Mouse (Mus musculus) left cerebral cortex, postnatal 36 days (tissue): ENCODE results near the gene Eif4b. TPM values are rescaled to one million over a fixed set of nuclear protein-coding genes. Genes with fewer than 3 reads are reported as not detected.

Experiments
- DNase-seq, 2 experiments: peaks; one replicate each; pipeline ENCODE4 v3.0.0; 2021 to 2022; ENCODE audit warnings: low spot score in 2 of 2, mixed read lengths in 1 of 2
- intact Hi-C: fragments of 180-260 bp; cut with DNase I; formaldehyde crosslinking; loops from one replicate; pipeline ENCODE4 v1.15.1; 2025
- total RNA-seq, 2 experiments: library from RNA; stranded (reverse); gene quantifications; 2 replicates each; pipeline ENCODE4 v1.2.3; 2021

Eif4b gene
- total RNA-seq, 2 experiments from 2014 or later, result 157 to 165 TPM

DNA sequence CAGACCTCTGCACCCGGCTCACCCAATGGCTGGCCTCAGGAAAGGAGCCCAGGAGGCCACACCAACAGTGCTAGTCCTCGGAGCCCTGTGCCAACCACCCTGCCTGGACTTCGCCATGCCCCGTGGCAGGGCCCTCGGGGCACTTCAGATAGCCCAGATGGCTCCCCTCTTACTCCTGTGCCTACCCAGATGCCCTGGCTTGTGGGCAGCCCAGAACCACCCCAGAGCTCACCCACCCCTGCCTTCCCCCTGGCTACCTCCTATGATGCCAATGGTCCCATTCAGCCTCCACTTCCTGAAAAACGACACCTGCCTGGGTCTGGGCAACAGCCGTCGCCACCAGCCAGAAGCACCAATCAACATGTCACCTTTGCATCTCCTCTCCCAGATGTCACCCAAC, 39.3 kb downstream of the Eif4b start:
- intact Hi-C loops, result no loop called here
- DNase-seq, result no peak

DNA sequence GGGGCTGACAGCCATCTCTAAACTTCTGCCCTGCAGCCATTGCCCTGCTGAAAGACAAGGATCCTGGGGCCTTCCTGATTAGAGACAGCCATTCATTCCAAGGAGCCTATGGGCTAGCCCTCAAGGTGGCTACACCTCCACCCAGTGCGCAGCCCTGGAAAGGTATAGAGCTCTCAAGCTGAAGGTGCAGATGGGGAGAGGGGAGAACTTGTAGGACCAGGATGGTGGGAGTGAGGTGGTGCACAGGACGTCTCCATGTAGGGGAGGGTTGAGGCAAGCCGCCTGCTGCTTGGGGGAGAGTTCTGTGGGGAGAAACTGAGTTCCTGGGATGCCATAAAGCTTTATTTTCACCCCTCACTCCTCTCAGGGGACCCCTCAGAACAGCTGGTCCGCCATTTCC, 40.1 kb downstream of the Eif4b start:
- DNase-seq, result no peak
- intact Hi-C loops, result no loop called here

DNA sequence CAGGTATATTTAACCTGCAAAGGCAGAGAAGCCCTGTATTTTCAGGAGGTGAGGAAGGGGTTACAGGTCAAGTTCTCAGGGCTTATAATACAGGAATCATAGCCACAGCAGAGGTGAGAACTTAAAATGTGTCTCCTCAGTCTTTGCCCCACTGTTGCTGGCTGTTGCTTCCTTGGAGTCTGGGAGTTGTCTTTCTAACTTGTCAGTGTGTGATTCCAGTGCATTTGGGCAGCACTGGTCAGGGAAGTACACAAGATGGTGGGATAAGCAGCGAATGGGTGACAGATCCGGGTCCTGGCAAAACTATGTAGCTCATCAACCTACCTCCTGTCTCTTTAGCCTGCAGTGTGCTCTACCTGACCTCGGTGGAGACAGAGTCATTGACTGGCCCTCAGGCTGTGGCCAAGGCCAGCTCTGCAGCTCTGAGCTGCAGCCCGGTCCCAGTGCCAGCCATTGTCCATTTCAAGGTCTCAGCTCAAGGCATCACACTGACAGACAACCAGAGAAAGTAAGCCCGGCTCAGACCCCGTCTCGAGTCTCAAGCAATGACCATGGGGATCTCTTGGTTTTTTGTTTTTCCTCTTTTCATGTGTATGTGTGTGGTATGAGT, 41.2 kb downstream of the Eif4b start:
- no peak for DNase-seq
- intact Hi-C loops, result no loop called here

DNA sequence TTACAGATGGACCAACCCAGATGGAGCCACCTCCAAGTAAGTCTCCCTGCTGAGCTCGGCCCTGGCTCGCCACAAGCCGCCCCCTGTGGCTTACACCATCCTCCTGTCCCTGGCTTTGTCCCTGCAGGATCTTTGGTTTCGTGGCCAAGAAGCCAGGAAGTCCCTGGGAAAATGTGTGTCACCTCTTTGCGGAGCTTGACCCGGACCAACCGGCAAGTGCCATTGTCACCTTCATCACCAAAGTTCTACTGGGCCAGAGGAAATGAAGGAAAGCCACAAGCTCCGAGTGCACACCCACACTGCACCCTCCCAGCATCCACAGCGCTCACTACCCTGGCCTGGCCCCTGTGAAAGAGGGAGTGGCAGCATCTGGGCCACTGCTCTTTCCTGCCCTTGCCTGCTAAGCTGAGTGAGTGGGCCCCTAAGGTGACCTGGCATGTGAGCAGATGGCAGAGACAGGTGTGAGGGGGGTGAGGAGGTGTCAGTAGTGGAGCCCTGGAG, 42.2 kb downstream of the Eif4b start:
- DNase-seq, result no peak
- intact Hi-C loops, result loop anchor here (2.0 kb wide), 1 partner anchor 31 kb away; no protein-coding TSS in a partner anchor

DNA sequence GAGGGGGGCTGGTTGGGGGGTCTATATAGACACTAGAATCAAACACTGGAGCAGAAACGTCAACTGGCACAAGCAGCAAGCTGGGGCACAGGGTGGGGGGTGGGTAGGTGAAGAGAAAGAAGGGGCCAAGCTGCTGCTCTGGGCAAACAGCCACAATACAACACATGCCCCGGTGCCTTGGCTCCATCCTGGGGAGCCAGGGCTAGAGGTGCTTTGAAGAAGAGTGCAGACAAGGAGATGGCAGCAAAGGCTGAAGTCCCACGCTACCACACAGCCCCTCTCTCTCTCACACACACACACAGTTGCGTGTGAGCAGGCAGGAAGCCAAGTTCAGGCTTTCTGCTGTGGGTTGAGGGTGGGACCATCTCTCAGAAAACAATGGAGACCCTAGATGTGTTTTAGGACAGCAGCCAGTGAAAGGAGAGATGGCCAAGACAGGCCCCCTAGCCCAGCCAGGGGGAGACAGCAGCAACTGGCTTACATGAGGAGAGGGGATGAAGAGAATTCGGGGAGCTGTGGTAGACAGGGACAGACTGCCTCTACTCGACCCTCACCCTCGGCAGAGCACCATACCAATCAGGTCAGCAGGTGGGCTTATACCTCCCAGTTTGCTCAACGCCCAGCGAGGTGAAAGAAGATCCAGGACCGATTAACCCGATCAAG, 43.3 kb downstream of the Eif4b start:
- intact Hi-C loops, result loop anchor here (2.0 kb wide), 1 partner anchor 30 kb away; no protein-coding TSS in a partner anchor
- DNase-seq, result no peak

DNA sequence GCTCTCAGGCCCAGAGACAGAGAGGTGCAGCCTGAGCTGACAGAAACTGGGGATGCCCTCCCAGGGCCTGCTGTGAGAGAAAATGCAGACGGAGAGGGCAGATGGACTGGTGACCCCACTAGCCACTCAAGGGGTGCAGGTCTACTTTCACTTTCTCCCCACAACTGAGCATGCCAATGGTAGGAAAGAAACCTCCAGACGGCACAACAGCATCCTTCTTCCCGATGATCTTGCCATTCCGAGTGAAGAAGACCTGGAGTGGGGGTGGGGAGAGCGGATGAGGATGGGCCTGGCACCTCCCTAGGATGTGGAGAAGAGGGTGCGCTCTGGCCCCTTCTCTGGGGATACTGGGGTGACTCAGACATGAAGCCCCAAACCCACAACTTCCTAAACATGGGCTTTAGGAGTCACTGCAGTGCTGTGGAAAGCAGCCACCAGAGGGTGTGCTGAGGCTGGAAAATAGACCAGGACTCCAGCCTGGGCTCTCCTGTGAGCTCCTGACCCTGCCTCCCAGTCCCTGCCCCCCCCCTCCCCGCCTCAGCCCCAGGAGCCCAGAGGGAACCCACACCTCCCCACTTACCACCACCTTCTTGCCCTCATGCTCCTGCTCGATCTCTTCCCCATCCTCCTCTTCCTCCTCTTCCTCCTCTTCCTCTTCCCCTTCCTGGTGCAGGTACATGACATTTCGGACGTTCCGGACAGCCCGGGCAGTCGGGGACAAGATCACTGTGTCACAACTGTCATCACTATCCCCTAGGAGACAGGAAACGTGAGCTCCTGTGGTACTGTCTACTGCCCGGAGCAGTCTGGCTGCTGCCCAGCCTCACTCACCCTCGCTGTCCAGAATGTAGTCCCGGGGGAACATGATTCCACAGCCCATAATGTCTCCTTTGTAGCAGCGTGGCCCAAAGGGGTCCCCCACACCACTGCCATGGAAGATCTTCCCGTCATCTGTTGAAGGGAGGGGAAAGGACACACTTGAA, 44.2 kb downstream of the Eif4b start:
- intact Hi-C loops, result loop anchor here (2.0 kb wide), 1 partner anchor 29 kb away; no protein-coding TSS in a partner anchor
- DNase-seq, result no peak

DNA sequence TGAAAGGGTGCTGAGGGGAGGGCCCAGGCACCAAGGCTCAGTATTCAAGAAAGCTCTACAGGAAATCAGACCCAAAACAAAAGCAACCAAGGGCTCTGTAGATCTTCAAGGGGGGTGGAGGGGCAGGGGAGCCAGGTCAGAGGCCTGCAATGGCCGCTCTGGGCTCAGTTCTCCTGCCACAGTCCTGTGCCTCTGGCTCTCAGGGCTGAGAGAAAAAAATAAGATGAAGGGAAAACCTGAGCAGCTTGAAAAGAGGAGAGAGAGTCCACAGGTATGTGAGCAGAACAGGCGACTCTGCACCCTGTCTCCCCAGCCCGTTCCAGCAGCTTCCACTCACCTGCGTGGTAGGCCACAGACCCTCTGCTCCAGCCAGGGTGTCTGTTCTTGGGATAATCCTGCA, 45.0 kb downstream of the Eif4b start:
- DNase-seq, result no peak

DNA sequence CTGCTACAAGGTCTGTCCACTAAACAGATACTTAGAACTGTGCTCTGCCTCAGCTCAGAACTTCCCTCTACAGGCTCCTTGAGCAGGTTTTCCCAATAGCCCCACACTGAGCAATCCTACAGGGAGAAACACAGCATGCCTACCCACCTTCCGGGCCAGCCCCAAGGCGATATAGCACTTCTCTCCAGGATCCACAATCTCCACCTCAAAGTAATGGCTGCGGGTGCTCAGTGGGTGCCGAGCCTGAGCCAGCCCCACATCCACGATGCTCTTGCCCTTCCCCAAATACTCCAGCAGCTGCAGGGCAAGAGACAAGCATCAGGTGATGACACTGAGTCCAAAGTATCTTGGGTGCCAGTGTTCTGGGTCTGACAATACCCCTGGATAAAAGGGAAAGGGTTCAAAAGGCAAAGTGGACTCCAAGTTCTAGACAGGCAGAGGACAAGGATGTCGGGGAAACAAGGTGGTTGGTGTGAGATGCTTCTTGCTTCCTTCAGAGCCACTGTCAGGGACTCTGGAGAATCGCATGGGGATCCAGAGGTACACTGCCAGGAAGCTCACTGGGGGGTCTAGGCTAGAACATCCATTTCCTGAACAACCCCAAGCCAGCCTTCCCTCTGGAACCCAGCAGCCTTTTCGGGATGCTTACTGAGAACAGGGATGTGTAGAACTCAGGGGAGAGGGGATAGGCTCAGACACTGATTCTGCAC, 45.7 kb downstream of the Eif4b start:
- no peak for DNase-seq
- intact Hi-C loops, result no loop called here

More for the DNA sequence above, 45.0 kb downstream of the Eif4b start:
- intact Hi-C loops, result no loop called here

DNA sequence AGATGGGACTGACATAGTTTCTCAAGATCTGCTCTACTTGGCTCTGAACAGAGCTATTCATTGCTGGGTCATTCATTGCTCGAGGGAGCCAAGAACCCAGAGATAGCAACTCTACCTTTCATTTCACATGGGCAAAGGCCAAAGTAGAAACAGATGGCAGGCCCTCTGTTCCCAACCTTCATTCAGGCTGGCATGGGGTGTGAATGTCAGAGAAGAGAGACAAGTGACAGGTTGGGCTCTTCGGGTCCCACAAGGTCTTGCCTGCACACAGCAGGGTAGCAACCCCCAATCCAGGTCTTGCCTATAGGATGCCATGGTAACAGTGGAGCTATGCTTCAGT, 46.2 kb downstream of the Eif4b start:
- intact Hi-C loops, result no loop called here
- DNase-seq, result no peak

DNA sequence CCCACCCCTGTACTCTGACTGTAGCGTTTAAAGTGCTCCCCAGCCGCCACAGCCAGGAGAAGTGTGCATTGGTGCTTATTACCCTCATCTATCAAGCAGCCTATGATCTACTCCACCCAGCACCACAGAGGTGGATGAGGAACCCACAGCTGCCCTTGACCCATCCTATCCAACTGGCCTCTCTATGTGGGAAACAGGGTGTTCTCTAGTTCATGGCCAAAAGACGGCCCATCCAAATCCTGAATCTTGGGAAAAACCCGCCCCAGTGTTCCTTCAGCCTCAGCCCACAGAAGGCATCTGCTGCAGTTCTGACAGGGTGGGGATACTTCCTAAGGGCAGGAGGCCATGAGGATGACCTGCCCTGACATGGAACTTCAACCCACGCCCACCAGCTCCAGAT, 47.0 kb downstream of the Eif4b start:
- intact Hi-C loops, result no loop called here

DNA sequence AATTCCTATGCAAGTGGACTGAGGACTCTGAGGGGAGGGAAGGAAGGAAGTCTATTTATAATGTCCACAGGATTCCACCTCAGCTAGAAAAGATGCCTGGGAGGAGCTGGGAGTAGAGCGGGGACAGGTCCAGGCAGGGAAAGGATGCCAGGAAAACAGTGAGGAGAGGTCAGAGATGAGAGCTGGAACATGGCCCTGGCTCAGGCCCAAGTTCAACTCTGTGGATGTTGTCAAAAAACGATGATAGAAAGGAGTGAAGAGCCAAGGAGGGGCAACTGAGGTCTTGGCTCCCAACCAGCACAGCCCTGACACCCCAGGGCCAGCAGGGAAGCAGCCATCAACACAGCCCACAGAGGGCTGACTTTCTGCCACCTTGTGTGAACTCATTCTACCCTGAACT, 52.7 kb downstream of the Eif4b start:
- no peak for DNase-seq
- intact Hi-C loops, result no loop called here

More for the DNA sequence above, 47.0 kb downstream of the Eif4b start:
- no peak for DNase-seq

DNA sequence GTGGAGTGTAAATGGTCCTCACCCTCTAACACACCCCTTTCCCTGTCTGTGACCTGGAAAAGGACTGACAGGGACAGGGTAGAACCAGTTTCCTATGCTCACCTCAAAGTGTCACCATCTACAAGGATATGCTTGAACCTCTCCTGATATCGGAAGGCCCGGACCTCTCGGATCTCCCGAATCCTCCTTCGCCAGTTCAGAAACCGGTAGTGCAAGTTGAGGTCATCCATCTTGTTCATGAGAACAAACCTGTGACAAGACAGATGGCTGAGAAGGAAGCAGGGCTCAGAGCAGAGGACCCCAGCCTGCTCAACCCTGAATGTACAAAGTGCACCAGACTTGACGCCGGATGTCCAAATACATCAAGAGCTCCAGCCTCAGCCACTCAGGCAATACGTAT, 59.7 kb downstream of the Eif4b start:
- intact Hi-C loops, result no loop called here
- no peak for DNase-seq

DNA sequence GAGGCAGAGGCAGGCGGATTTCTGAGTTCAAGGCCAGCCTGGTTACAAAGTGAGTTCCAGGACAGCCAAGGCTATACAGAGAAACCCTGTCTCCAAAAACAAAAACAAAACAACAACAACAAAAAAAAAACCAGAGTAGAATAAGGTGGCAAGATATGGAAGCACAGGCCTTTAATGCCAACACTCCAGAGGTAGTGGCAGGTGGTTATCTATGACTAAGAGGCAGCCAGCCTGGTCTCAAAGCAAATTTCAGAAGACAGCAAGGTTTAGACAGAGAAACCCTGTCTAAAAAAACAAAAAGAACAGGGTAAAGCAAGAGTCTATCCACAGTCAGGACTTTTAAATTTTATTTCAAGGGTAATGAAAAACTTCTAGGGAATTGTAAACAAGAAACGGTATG, 61.1 kb downstream of the Eif4b start:
- DNase-seq, result no peak
- intact Hi-C loops, result no loop called here

DNA sequence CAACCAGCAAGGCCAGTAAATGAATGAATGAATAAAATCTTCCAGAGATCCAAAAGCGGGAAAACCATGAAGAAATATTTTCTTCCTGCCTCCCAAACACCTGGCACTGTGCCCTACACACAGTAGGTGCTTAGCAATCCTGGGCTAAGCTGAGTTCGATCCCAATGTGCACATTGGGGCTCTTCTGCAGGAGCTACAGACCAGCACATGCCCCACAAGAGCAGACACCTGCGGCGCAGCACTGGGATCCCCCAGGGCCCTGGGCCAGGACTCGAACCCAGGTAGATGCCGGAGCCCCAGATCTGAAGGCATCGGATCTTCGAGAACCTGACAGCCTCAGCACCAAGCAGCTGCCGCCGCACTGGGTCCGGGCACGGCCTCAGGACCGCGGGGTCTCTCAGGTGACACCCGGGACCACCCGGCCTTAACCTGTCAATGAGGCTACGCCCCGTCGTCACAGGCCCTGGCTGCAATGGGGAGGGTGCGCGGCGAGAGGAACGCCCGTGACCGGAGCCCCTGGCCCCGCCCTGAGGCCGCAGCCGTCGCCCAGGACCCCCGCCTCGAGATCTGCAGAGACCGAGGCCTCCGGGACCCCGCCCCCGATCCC, 62.1 kb downstream of the Eif4b start:
- intact Hi-C loops, result no loop called here
- DNase-seq, result peak; percentile 32 to 37

DNA sequence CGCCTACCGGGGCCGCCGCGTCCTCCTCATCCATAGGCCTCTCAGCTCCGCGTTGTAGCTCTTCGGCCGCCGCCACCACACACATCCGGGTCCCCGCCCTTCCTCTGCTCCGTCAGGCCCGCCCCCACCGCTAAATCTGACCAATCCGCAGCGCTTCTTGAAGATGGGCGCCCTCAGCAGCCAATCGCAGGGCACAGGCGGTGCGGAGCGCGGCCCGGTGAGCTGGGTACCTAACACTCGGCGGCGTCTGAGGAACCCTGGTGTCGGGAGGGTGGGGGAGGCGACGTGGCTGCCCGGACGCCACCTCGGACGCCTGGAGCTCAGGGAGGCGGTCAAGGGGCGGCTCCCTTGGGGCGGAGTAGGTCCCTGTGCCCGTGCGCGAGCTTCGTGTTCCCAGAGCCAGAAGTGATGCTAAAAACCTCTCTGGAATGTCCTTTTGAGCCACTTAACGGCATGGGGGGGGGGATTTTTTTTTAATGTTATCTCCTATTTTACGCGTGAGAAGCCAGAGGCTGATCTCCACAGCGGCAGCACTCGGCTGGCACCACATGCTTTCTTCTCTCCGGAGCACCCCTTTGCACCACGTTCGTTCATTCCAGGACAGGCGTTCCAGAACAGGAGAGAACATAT, 62.7 kb downstream of the Eif4b start, which contains the start of gene Spryd3:
Spryd3 (minus strand) TSS at position 106 of the 630 bp plus-strand sequence.
- intact Hi-C loops, result no loop called here
- DNase-seq, result peak; percentile 99

DNA sequence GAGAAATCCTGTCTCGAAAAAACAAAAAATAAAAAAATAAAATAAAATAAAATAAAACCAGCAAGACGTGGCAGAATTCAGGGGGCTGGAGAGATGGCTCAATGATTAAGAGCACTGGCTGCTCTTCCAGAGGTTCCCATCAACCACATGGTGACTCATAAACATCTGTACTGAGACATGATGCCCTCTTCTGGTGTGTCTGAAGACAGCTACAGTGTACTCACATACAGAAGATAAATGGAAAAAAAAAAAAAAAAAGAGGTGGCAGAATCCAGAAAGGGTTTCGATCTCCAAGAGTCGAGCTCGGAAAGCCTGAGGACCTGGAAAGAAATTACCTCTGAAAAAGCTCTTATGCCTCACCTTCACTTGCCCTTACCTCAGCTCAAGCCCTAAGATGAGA, 67.5 kb downstream of the Eif4b start:
- no peak for DNase-seq
- intact Hi-C loops, result no loop called here

DNA sequence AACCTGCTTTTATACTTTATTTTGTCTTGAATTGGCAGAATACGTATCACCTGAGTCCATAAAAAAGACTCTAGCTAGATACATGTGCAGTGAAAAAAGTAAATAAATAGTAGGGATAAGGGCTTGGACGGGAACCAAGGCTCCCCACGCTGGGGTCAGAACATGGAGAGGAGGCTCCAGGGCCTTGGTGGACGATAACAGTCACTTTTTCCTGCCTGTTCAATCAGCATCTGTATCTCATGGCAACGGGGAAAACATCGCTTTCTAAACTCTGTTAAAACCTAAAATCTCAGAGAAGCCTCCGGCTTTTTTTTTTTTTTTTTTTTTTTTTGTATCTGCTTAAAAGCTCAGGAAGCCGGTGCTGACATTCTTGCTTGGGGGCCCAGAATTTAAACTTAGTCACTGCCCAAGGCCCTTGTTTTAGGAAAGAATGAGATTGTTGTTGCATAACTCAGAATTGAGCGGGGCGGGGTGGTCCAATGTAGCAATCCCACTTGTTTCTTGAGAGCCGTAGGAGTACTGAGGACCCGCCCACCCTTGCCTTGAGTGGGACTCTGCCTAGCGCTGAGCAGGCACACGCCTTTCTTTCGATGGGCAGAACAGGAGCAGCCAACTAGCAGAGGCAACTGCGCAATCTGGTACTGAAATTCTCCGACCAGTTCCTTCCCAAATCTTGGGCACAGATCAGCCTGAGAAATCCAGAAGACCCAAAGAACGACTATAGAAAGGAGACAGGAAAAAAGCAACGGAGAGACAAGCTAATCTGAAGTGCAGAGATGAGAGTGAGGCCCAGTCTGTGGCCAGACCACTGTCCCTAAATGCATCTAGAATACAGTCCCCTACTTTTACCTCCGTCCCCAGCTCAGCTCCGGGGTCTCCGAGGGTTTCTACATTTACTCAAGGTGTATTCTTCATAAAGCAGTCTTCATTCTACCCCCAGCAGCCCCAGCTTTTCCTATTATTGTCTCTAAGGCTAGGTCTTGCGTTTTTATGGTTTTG, 69.6 kb downstream of the Eif4b start:
- intact Hi-C loops, result no loop called here
- peak; percentile 46 to 48 for DNase-seq
